Mouse (Mus musculus) thymus, adult 2 months (tissue): ENCODE data around the gene Gpha2.

Source experiments
- CTCF ChIP-seq: fragments of 200-500 bp; IDR thresholded peaks from 2 replicates; pipeline ENCODE4 v1.5.1; 2012; ENCODE audit warnings: mild to moderate bottlenecking, control low read depth, low read length, moderate library complexity, borderline replicate concordance; ENCODE audit not compliant: control insufficient read depth, poor library complexity, insufficient read depth; ENCODE audit errors: extremely low read depth
- POLR2A ChIP-seq: fragments of 200-500 bp; IDR thresholded peaks from 2 replicates; pipeline ENCODE4 v1.6.1; 2012; ENCODE audit warnings: mild to moderate bottlenecking, low read length, control low read depth, moderate library complexity; ENCODE audit not compliant: control insufficient read depth, poor library complexity, insufficient read depth; ENCODE audit errors: extremely low read depth

- TF ChIP-seq POLR2A (no peak), CTCF (no peak)
These were observed 42.0 kb upstream of the Gpha2 start, which contains the start of gene Majin for GRCm38 (mm10) chr19:6184131-6184530.
